Mouse (Mus musculus): ENCODE data around the gene Psmb11.

GRCm38 (mm10) chr14:54643011-54643410 is 21.8 kb downstream of the Psmb11 start:
- TF ChIP-seq CTCF (IDR thresholded peaks at IDR 0.05) (no peak), EP300 (IDR thresholded peaks at IDR 0.05) (no peak)

Data from lung, postnatal 0 days (tissue).